Mouse (Mus musculus): Measurements from ENCODE around the gene Acyp1. TPM values are rescaled to one million over a fixed set of nuclear protein-coding genes. Genes with fewer than 3 reads are reported as not detected.

Gene Acyp1
- polyA plus RNA-seq (2015; fragmentation: Nextera tagmentation; extraction: Ambion mirVana): 63.2 and 71.1 TPM in 2 replicates

GRCm38 (mm10) chr12:85287809-85288485 lies at the start of gene Acyp1:
Gene Acyp1, minus strand, starts transcription at chr12:85288438.
- H3K27ac ChIP-seq (ENCODE audit: low read length): peak within 1 kb of the TSS; percentile 86
- peak within 1 kb of the TSS; percentile 67 for H3K4me3 ChIP-seq (ENCODE audit: low read length)
- no peaks in the 10 kb centered on the region for H3K9me3 ChIP-seq (replicated peaks; ENCODE audit: control insufficient read depth, low read length)
- H3K4me1 ChIP-seq (ENCODE audit: control insufficient read depth, insufficient read depth, low read length): peaks cover 13% of the 10 kb centered on the region
- H3K9ac ChIP-seq (ENCODE audit: low read length): peak within 1 kb of the TSS; percentile 81
- H3K27me3 ChIP-seq (ENCODE audit: control insufficient read depth, insufficient read depth, low read length): peaks cover 2% of the 10 kb centered on the region; the same call in 1 of the 2 replicates
- peak; percentile 52 for ATAC-seq (replicated peaks; ENCODE audit: extremely low read depth, insufficient read depth, low FRiP score)
- 13% methylated on average over 21 of the region's 21 CpGs for WGBS
- H3K4me2 ChIP-seq (ENCODE audit: low read depth, low read length): peak within 1 kb of the TSS; percentile 84
- H3K36me3 ChIP-seq (ENCODE audit: control insufficient read depth, insufficient read depth): no peaks in the 10 kb centered on the region

GRCm38 (mm10) chr12:85337567-85338311 lies 49.5 kb upstream of the Acyp1 start:
- Histone ChIP-seq H3K27ac (ENCODE audit: low read length) (no peak overlapping the region), H3K9ac (ENCODE audit: low read length) (no peak overlapping the region), H3K9me3 (replicated peaks; ENCODE audit: control insufficient read depth, low read length) (no peaks in the 10 kb centered on the region), H3K27me3 (ENCODE audit: control insufficient read depth, insufficient read depth, low read length) (no peaks in the 10 kb centered on the region), H3K4me2 (ENCODE audit: low read depth, low read length) (peak overlapping the region; percentile 79), H3K36me3 (ENCODE audit: control insufficient read depth, insufficient read depth) (peaks cover 16% of the 10 kb centered on the region), H3K4me3 (ENCODE audit: low read length) (peak overlapping the region; percentile 85; the same call in 1 of the 2 replicates), H3K4me1 (ENCODE audit: control insufficient read depth, insufficient read depth, low read length) (peaks cover 24% of the 10 kb centered on the region)
- 48% methylated on average over 6 of the region's 6 CpGs for WGBS
- ATAC-seq (replicated peaks; ENCODE audit: extremely low read depth, insufficient read depth, low FRiP score): no peak

GRCm38 (mm10) chr12:85330153-85330552 lies 41.9 kb upstream of the Acyp1 start:
- no peak overlapping the region for H3K9ac ChIP-seq (ENCODE audit: low read length)
- ATAC-seq (replicated peaks; ENCODE audit: extremely low read depth, insufficient read depth, low FRiP score): no peak

GRCm38 (mm10) chr12:85308651-85309050 lies 20.4 kb upstream of the Acyp1 start:
- H3K9ac ChIP-seq (ENCODE audit: low read length): no peak overlapping the region
- H3K9me3 ChIP-seq (replicated peaks; ENCODE audit: control insufficient read depth, low read length): no peaks in the 10 kb centered on the region
- no peaks in the 10 kb centered on the region for H3K27me3 ChIP-seq (ENCODE audit: control insufficient read depth, insufficient read depth, low read length)
- no peak for ATAC-seq (replicated peaks; ENCODE audit: extremely low read depth, insufficient read depth, low FRiP score)
- H3K27ac ChIP-seq (ENCODE audit: low read length): no peak overlapping the region; the same call in 1 of the 2 replicates
- WGBS: 46% methylated on average over 3 of the region's 3 CpGs
- H3K4me3 ChIP-seq (ENCODE audit: low read length): no peak overlapping the region
- H3K4me1 ChIP-seq (ENCODE audit: control insufficient read depth, insufficient read depth, low read length): peaks cover 6% of the 10 kb centered on the region
- peaks cover 89% of the 10 kb centered on the region for H3K36me3 ChIP-seq (ENCODE audit: control insufficient read depth, insufficient read depth)
- no peak overlapping the region for H3K4me2 ChIP-seq (ENCODE audit: low read depth, low read length)

More at GRCm38 (mm10) chr12:85330153-85330552, 41.9 kb upstream of the Acyp1 start:
- Histone ChIP-seq H3K27me3 (ENCODE audit: control insufficient read depth, insufficient read depth, low read length) (no peaks in the 10 kb centered on the region), H3K4me1 (ENCODE audit: control insufficient read depth, insufficient read depth, low read length) (no peaks in the 10 kb centered on the region), H3K27ac (ENCODE audit: low read length) (no peak overlapping the region), H3K36me3 (ENCODE audit: control insufficient read depth, insufficient read depth) (peaks cover 56% of the 10 kb centered on the region), H3K4me3 (ENCODE audit: low read length) (no peak overlapping the region), H3K4me2 (ENCODE audit: low read depth, low read length) (no peak overlapping the region), H3K9me3 (replicated peaks; ENCODE audit: control insufficient read depth, low read length) (no peaks in the 10 kb centered on the region)
- 82% methylated on average over 7 of the region's 7 CpGs for WGBS

- peak overlapping the region; percentile 61; the same call in 1 of the 2 replicates for H3K9ac ChIP-seq (ENCODE audit: low read length)
- peak; percentile 74 for ATAC-seq (replicated peaks; ENCODE audit: extremely low read depth, insufficient read depth, low FRiP score)
- H3K4me1 ChIP-seq (ENCODE audit: control insufficient read depth, insufficient read depth, low read length): peaks cover 6% of the 10 kb centered on the region
- no peaks in the 10 kb centered on the region for H3K9me3 ChIP-seq (replicated peaks; ENCODE audit: control insufficient read depth, low read length)
- H3K27me3 ChIP-seq (ENCODE audit: control insufficient read depth, insufficient read depth, low read length): no peaks in the 10 kb centered on the region
- peak overlapping the region; percentile 69 for H3K27ac ChIP-seq (ENCODE audit: low read length)
- peaks cover 83% of the 10 kb centered on the region for H3K36me3 ChIP-seq (ENCODE audit: control insufficient read depth, insufficient read depth)
- peak overlapping the region; percentile 57 for H3K4me2 ChIP-seq (ENCODE audit: low read depth, low read length)
- peak overlapping the region; percentile 35; the same call in 1 of the 2 replicates for H3K4me3 ChIP-seq (ENCODE audit: low read length)
- whole genome bisulfite sequencing: 41% methylated on average over 16 of the region's 16 CpGs
These were observed 17.1 kb upstream of the Acyp1 start for GRCm38 (mm10) chr12:85305247-85305892.

GRCm38 (mm10) chr12:85304725-85305124 lies 16.5 kb upstream of the Acyp1 start:
- 68% methylated on average over 4 of the region's 4 CpGs for WGBS
- H3K9ac ChIP-seq (ENCODE audit: low read length): no peak overlapping the region
- H3K4me1 ChIP-seq (ENCODE audit: control insufficient read depth, insufficient read depth, low read length): peaks cover 6% of the 10 kb centered on the region
- H3K9me3 ChIP-seq (replicated peaks; ENCODE audit: control insufficient read depth, low read length): no peaks in the 10 kb centered on the region
- H3K27me3 ChIP-seq (ENCODE audit: control insufficient read depth, insufficient read depth, low read length): no peaks in the 10 kb centered on the region
- no peak overlapping the region for H3K4me2 ChIP-seq (ENCODE audit: low read depth, low read length)
- no peak overlapping the region for H3K4me3 ChIP-seq (ENCODE audit: low read length)
- peaks cover 77% of the 10 kb centered on the region for H3K36me3 ChIP-seq (ENCODE audit: control insufficient read depth, insufficient read depth)
- ATAC-seq (replicated peaks; ENCODE audit: extremely low read depth, insufficient read depth, low FRiP score): no peak
- H3K27ac ChIP-seq (ENCODE audit: low read length): no peak overlapping the region

- H3K9ac ChIP-seq (ENCODE audit: low read length): no peak overlapping the region
- no peak overlapping the region for H3K27ac ChIP-seq (ENCODE audit: low read length)
- H3K36me3 ChIP-seq (ENCODE audit: control insufficient read depth, insufficient read depth): peaks cover 65% of the 10 kb centered on the region
- H3K9me3 ChIP-seq (replicated peaks; ENCODE audit: control insufficient read depth, low read length): no peaks in the 10 kb centered on the region
- no peak for ATAC-seq (replicated peaks; ENCODE audit: extremely low read depth, insufficient read depth, low FRiP score)
- no peak overlapping the region for H3K4me3 ChIP-seq (ENCODE audit: low read length)
- no peak overlapping the region for H3K4me2 ChIP-seq (ENCODE audit: low read depth, low read length)
- WGBS: 64% methylated on average over 2 of the region's 2 CpGs
- no peaks in the 10 kb centered on the region for H3K27me3 ChIP-seq (ENCODE audit: control insufficient read depth, insufficient read depth, low read length)
- peaks cover 3% of the 10 kb centered on the region; the same call in 1 of the 2 replicates for H3K4me1 ChIP-seq (ENCODE audit: control insufficient read depth, insufficient read depth, low read length)
These were observed 15.0 kb upstream of the Acyp1 start for GRCm38 (mm10) chr12:85303256-85303655.

- Histone ChIP-seq H3K9ac (ENCODE audit: low read length) (no peak overlapping the region), H3K9me3 (replicated peaks; ENCODE audit: control insufficient read depth, low read length) (peaks cover 8% of the 10 kb centered on the region), H3K4me2 (ENCODE audit: low read depth, low read length) (no peak overlapping the region), H3K27me3 (ENCODE audit: control insufficient read depth, insufficient read depth, low read length) (no peaks in the 10 kb centered on the region), H3K27ac (ENCODE audit: low read length) (no peak overlapping the region), H3K4me3 (ENCODE audit: low read length) (no peak overlapping the region), H3K4me1 (ENCODE audit: control insufficient read depth, insufficient read depth, low read length) (no peaks in the 10 kb centered on the region), H3K36me3 (ENCODE audit: control insufficient read depth, insufficient read depth) (peaks cover 33% of the 10 kb centered on the region)
- no peak for ATAC-seq (replicated peaks; ENCODE audit: extremely low read depth, insufficient read depth, low FRiP score)
- 83% methylated on average over 1 of the region's 1 CpGs for WGBS
These were observed 10.6 kb upstream of the Acyp1 start for GRCm38 (mm10) chr12:85298835-85299180.
